Mouse (Mus musculus) bone marrow macrophage, adult 2 months (primary cell): ENCODE results near the gene Npm3. TPM values are rescaled to one million over a fixed set of nuclear protein-coding genes. Genes with fewer than 3 reads are reported as not detected.
A peak's percentile ranks its signal among the peaks of the same experiment; 100 is the strongest.

ENCODE experiments used
- H3K27ac ChIP-seq: 2 replicates; pipeline ENCODE4 v1.5.1; 2012; ENCODE audit warnings: low read depth, low read length; ENCODE audit not compliant: insufficient read depth
- H3K4me1 ChIP-seq: 2 replicates; pipeline ENCODE4 v1.6.1; 2012; ENCODE audit warnings: low read length; ENCODE audit not compliant: control insufficient read depth, insufficient read depth
- H3K4me3 ChIP-seq: 2 replicates; pipeline ENCODE4 v1.5.1; 2012; ENCODE audit warnings: mild to moderate bottlenecking, low read length, moderate library complexity; ENCODE audit not compliant: insufficient read depth
- CTCF ChIP-seq: IDR thresholded peaks from 2 replicates; pipeline ENCODE4 v1.5.1; 2012; ENCODE audit warnings: low read depth, mild to moderate bottlenecking, low read length, moderate library complexity
- POLR2A ChIP-seq: IDR thresholded peaks from 2 replicates; pipeline ENCODE4 v1.6.1; 2012; ENCODE audit warnings: mild to moderate bottlenecking, low read depth, low read length, borderline replicate concordance
- polyA plus RNA-seq: library from polyadenylated mRNA; stranded (reverse); fragments of >200 nt; gene quantifications from 2 replicates; pipeline ENCODE4 v1.2.4, GENCODE M21; 2012; ENCODE audit not compliant: missing spikeins, insufficient read depth, insufficient read length

The Npm3 gene
- polyA plus RNA-seq, 1 experiment, result 24.7 TPM

GRCm38 (mm10) chr19:45753551-45753950 lies 4.2 kb upstream of the Npm3 start:
- Histone ChIP-seq H3K27ac (no peak overlapping the region), H3K4me3 (no peak overlapping the region), H3K4me1 (no peaks in the 10 kb centered on the region)
- TF ChIP-seq POLR2A (no peak), CTCF (no peak)

- no peaks in the 10 kb centered on the region for H3K4me1 ChIP-seq
- H3K27ac ChIP-seq, result no peak overlapping the region
- TF ChIP-seq POLR2A, result no peak
- no peak for TF ChIP-seq CTCF
- H3K4me3 ChIP-seq, result no peak overlapping the region
Measured at GRCm38 (mm10) chr19:45751881-45752280, 2.5 kb upstream of the Npm3 start.

GRCm38 (mm10) chr19:45748691-45749242 lies 624 bp downstream of the Npm3 start:
- H3K27ac ChIP-seq, result no peak overlapping the region

GRCm38 (mm10) chr19:45748206-45748605 lies 1.2 kb downstream of the Npm3 start:
- no peaks in the 10 kb centered on the region for H3K4me1 ChIP-seq
- H3K27ac ChIP-seq, result no peak overlapping the region
- TF ChIP-seq POLR2A, result no peak
- TF ChIP-seq CTCF, result no peak
- peak overlapping the region; percentile 79 for H3K4me3 ChIP-seq

More at GRCm38 (mm10) chr19:45748691-45749242, 624 bp downstream of the Npm3 start:
- no peaks in the 10 kb centered on the region for H3K4me1 ChIP-seq
- H3K4me3 ChIP-seq, result peak overlapping the region; percentile 79
- TF ChIP-seq POLR2A (no peak), CTCF (no peak)

DNA sequence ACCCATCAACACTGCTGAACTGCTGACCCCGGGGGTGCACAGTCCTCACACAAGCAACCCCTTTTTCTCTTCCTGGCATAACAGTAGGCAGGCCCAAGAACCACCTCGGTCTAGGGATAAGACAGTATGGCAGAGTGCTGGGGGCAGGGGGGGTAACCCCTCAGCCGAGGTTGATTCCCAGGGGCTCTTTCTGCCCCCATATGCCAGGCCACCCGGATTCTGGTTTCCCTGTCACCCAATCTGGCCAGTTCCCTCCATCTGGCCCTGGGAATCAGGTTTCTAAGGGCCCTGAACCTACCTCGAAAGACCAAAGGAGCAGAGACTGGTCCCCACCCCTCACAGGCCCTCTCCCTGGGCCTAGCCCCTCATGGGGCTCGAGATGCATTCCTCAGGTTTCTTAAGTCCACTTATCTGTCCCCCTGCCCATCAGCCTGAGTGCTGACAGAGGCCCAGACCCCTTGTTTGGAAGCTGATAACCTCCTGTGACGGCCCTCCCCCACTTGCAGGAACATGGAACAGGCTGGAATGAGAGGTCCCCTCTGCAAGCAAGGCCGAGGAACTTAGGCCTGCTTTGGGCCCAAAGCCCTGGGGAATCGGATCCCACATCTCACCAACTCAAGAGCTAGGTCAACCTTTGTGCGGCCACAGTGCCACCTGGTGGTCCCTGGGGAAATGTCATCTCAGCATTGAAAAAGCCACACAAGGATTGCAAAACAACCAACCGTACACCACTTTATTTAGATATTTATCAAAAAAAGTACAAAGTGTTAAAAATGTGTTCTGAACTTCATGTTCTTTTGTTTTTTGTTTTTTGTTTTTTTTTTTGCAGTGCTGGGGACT lies 2.1 kb downstream of the Npm3 start:
- no peaks in the 10 kb centered on the region for H3K4me1 ChIP-seq

DNA sequence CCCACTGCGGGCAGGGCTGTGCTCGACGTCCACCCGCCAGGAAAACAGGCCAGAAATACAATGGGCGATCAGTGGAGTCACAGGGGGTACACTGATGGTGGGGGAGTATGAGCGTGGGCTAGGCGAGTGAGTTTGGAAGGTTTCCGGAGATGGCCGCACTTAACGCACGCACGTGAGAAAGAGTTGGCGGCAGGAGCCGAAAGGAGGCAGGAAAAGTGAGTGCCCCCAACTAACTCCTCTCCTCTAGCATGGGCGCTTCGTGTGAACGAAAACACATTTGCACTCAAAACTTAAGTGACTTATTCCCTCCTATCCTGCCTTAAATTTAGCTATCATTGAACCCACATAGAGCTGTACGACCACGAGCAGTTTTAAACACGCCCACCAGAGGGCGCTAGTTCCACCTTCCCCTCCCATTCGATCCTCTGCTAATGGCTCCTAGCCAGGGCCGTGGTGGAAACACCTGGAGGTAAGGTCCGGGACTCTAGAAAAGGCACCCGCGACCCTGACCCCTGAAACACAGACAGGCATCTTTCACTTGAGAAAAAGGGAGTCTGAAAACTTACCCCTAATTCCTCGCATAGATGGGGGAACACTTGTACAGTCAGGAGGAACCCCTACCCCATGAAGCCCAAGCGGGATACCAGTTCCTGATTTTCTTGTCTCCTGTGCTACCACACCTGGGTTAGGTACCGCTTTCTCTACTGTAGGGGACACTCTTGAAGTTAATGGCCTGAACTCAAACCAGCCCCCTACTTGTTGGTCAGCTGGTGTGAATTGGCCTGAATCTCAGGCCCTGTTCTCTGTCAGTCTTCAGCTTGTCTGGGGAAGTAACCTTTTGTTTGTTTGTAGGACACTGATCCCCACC lies 3.0 kb downstream of the Npm3 start:
- H3K4me1 ChIP-seq, result no peaks in the 10 kb centered on the region
- no peak overlapping the region for H3K27ac ChIP-seq
- no peak overlapping the region for H3K4me3 ChIP-seq
- TF ChIP-seq CTCF (peak; percentile 89), POLR2A (no peak)

More for the DNA sequence above, 2.1 kb downstream of the Npm3 start:
- Histone ChIP-seq H3K4me3 (no peak overlapping the region), H3K27ac (no peak overlapping the region)
- TF ChIP-seq POLR2A (no peak), CTCF (peak; percentile 67)

GRCm38 (mm10) chr19:45745344-45746152 lies 3.8 kb downstream of the Npm3 start:
- TF ChIP-seq POLR2A (no peak), CTCF (no peak)
- H3K4me1 ChIP-seq, result no peaks in the 10 kb centered on the region
- no peak overlapping the region for H3K27ac ChIP-seq
- no peak overlapping the region for H3K4me3 ChIP-seq

DNA sequence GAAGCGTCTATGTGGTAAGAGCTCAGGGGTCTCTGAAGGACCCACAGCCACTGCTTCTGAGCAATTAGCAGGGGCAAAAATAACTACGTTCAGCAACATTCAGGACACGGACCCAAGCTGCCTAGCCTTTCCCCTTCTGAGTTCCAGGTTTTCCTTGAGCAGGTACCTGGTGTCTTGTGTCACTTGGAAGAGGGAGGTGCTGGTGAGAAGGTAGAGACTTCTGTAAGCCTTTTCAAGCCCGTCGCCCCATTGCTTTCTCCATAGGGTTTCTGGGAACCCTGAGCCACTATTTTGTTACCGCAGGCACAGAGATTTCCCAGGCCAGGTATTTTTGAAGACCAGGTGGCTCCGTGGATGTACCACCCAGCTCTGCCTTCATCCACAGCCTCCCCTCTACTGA lies 5.8 kb downstream of the Npm3 start:
- H3K4me3 ChIP-seq, result no peak overlapping the region
- H3K27ac ChIP-seq, result no peak overlapping the region
- TF ChIP-seq POLR2A, result no peak
- TF ChIP-seq CTCF, result no peak
- no peaks in the 10 kb centered on the region for H3K4me1 ChIP-seq

GRCm38 (mm10) chr19:45742984-45743575 lies 6.3 kb downstream of the Npm3 start:
- TF ChIP-seq CTCF, result no peak
- TF ChIP-seq POLR2A, result no peak
- Histone ChIP-seq H3K27ac (no peak overlapping the region), H3K4me1 (no peaks in the 10 kb centered on the region), H3K4me3 (no peak overlapping the region)
